ENCODE assay signal across 8 mouse cellular contexts in genomic region chr4:133093481-133094033, GRCm38 (mm10). TPM values are rescaled to one million over a fixed set of nuclear protein-coding genes. Genes with fewer than 3 reads are reported as not detected.
DNase-seq lines count a peak whose midpoint lies in the region; ATAC-seq and TF ChIP-seq lines count a peak whose summit lies in the region.

No protein-coding gene starts in this region.

- TF ChIP-seq EP300 in liver, postnatal 0 days (IDR thresholded peaks at IDR 0.05; ENCODE audit: low read depth): no peak

- H3K36me3 ChIP-seq in intestine, embryonic 15.5 days: no peaks in the 10 kb centered on the region
- no peaks in the 10 kb centered on the region for H3K36me3 ChIP-seq in liver, postnatal 0 days (replicated peaks; ENCODE audit: insufficient read depth, low read length)

- DNase-seq in heart, adult 11 months: peak; percentile 98
- no peak for DNase-seq in heart, postnatal 4 days
- DNase-seq in liver, postnatal 0 days: peak; percentile 27
- DNase-seq in B cell, adult 2 months: no peak
- DNase-seq in layer of hippocampus, adult 8-10 months (ENCODE audit: low spot score in 2 of 2): no peak
- DNase-seq in gastrocnemius, postnatal 14 days: no peak

- no peak overlapping the region for H3K4me3 ChIP-seq in embryonic fibroblast, embryonic 13.5 days (ENCODE audit: insufficient read depth, low read length)
- H3K4me3 ChIP-seq in intestine, embryonic 15.5 days (replicated peaks): no peak overlapping the region
- no peak overlapping the region for H3K4me3 ChIP-seq in liver, postnatal 0 days (ENCODE audit: low read depth, low read length)

- H3K9ac ChIP-seq in intestine, embryonic 15.5 days: peak overlapping the region; percentile 28; the same call in 1 of the 2 replicates
- no peak overlapping the region for H3K9ac ChIP-seq in liver, postnatal 0 days (replicated peaks)

- 23% methylated on average over 6 of the region's 6 CpGs for WGBS in intestine, embryonic 15.5 days
- 34% methylated on average over 6 of the region's 6 CpGs for WGBS in liver, postnatal 0 days (ENCODE audit: insufficient replicate concordance)

- H3K9me3 ChIP-seq in intestine, embryonic 15.5 days: no peaks in the 10 kb centered on the region
- no peaks in the 10 kb centered on the region for H3K9me3 ChIP-seq in liver, postnatal 0 days (ENCODE audit: low read length)

- TF ChIP-seq POLR2A in embryonic fibroblast, embryonic 13.5 days (IDR thresholded peaks at IDR 0.05; ENCODE audit: low read depth, low read length): 0 out of 2 replicates have a peak, but pooled peaks have one; percentile 1

- H3K4me2 ChIP-seq in intestine, embryonic 15.5 days (replicated peaks): peak overlapping the region; percentile 31
- no peak overlapping the region for H3K4me2 ChIP-seq in liver, postnatal 0 days (ENCODE audit: low read depth, low read length)

- intact Hi-C loops in gastrocnemius, postnatal 14 days (cut with DNase I; ENCODE audit: low total_unique reads): no loop called here

- H3K4me1 ChIP-seq in embryonic fibroblast, embryonic 13.5 days (ENCODE audit: control insufficient read depth, insufficient read depth, low read length): peaks cover 35% of the 10 kb centered on the region
- peaks cover 60% of the 10 kb centered on the region for H3K4me1 ChIP-seq in intestine, embryonic 15.5 days (replicated peaks)
- H3K4me1 ChIP-seq in liver, postnatal 0 days (ENCODE audit: insufficient read depth): peaks cover 44% of the 10 kb centered on the region

- ATAC-seq in intestine, embryonic 15.5 days: peak; percentile 52
- no peak for ATAC-seq in liver, postnatal 0 days

- TF ChIP-seq CTCF in embryonic fibroblast, embryonic 13.5 days (IDR thresholded peaks at IDR 0.05; ENCODE audit: borderline replicate concordance, insufficient read depth, low read length): no peak
- TF ChIP-seq CTCF in liver, postnatal 0 days (IDR thresholded peaks at IDR 0.05; ENCODE audit: low read depth): no peak

- H3K27ac ChIP-seq in embryonic fibroblast, embryonic 13.5 days (ENCODE audit: insufficient read depth, low read length): peak overlapping the region; percentile 58
- H3K27ac ChIP-seq in intestine, embryonic 15.5 days: peak overlapping the region; percentile 90
- H3K27ac ChIP-seq in liver, postnatal 0 days (ENCODE audit: low read depth): peak overlapping the region; percentile 45

- no peaks in the 10 kb centered on the region for H3K27me3 ChIP-seq in intestine, embryonic 15.5 days (replicated peaks)
- H3K27me3 ChIP-seq in liver, postnatal 0 days (ENCODE audit: insufficient read depth, low read length): 0 out of 2 replicates have a peak, but pooled peaks cover 3% of the 10 kb centered on the region

RNA-seq across cellular contexts. Expression of gene Wasf2, which starts 36.7 kb away (rescaled TPM):
- 100 to 1,000 TPM; 141 to 149 TPM for total RNA-seq in heart, postnatal 4 days (2021)
- polyA plus RNA-seq in embryonic fibroblast, embryonic 13.5 days (2011; ENCODE audit: insufficient read length, low read depth, missing spikeins): 101 and 107 TPM in 2 replicates
- 92.5 and 115 TPM in 2 replicates for polyA plus RNA-seq in intestine, embryonic 15.5 days (2015; fragmentation: Nextera tagmentation; extraction: Ambion mirVana)
- polyA plus RNA-seq in liver, postnatal 0 days (2015; fragmentation: Nextera tagmentation; extraction: Ambion mirVana): 35.8 and 43.1 TPM in 2 replicates
- 10 to 100 TPM; 35.7 to 48.2 (median 46.7) TPM for total RNA-seq in layer of hippocampus, adult 8-10 months (2022)
- 10 to 100 TPM; 53.8 to 63.9 TPM for total RNA-seq in gastrocnemius, postnatal 14 days (2021)

Comparison
In these comparisons a context has a peak if more than half of its experiments do, and no peak if none do; other contexts are left out.
1. DNase-seq: peak in heart, adult 11 months (single experiment) and liver, postnatal 0 days (single experiment); none in heart, postnatal 4 days (single experiment), B cell, adult 2 months (0 of 2), layer of hippocampus, adult 8-10 months (0 of 2) and gastrocnemius, postnatal 14 days (single experiment).
2. Peak in every context shown above with its lines, with median percentiles within 50 percentile points of each other: H3K27ac ChIP-seq.